Mouse (Mus musculus) limb, embryonic 14.5 days (tissue): ENCODE results near the gene C1ql3. TPM values are rescaled to one million over a fixed set of nuclear protein-coding genes. Genes with fewer than 3 reads are reported as not detected.

Experiments used
- ATAC-seq: fragments of 200-750 bp; cut with Nextera tagmentation; 2 replicates; pipeline ENCODE4 v1.8.0; 2017; ENCODE audit warnings: low read depth, moderate number of reproducible peaks, moderate TSS enrichment; ENCODE audit not compliant: low FRiP score
- DNase-seq: peaks from one replicate; pipeline ENCODE4 v3.0.0-alpha.2; 2015; ENCODE audit warnings: low spot score
- H3K27ac ChIP-seq: fragments of 300-500 bp; sonication (generic); replicated peaks from 2 replicates; pipeline ENCODE4 v1.5.1; 2014; ENCODE audit warnings: low read depth, mild to moderate bottlenecking, low read length, moderate library complexity, mixed read lengths
- H3K27me3 ChIP-seq: fragments of 300-500 bp; sonication (generic); 2 replicates; pipeline ENCODE4 v1.6.1; 2014; ENCODE audit warnings: low read length, mixed read lengths; ENCODE audit not compliant: control insufficient read depth, insufficient read depth
- H3K36me3 ChIP-seq: fragments of 300-500 bp; sonication (generic); 2 replicates; pipeline ENCODE4 v1.6.1; 2014; ENCODE audit warnings: mild to moderate bottlenecking, low read length, moderate library complexity, mixed read lengths; ENCODE audit not compliant: control insufficient read depth, insufficient read depth
- H3K4me1 ChIP-seq: fragments of 300-500 bp; sonication (generic); 2 replicates; pipeline ENCODE4 v1.6.1; 2014; ENCODE audit warnings: antibody characterized with exemption, low read length, mixed read lengths; ENCODE audit not compliant: control insufficient read depth, insufficient read depth
- H3K4me2 ChIP-seq: fragments of 300-500 bp; sonication (generic); replicated peaks from 2 replicates; pipeline ENCODE4 v1.6.1; 2014; ENCODE audit warnings: low read depth, mild to moderate bottlenecking, low read length, moderate library complexity; ENCODE audit not compliant: severe bottlenecking
- H3K4me3 ChIP-seq: fragments of 300-500 bp; sonication (generic); replicated peaks from 2 replicates; pipeline ENCODE4 v1.5.1; 2014; ENCODE audit warnings: low read length
- H3K9ac ChIP-seq: fragments of 300-500 bp; sonication (generic); 2 replicates; pipeline ENCODE4 v1.6.1; 2014; ENCODE audit warnings: mild to moderate bottlenecking, low read depth, low read length, moderate library complexity; ENCODE audit not compliant: severe bottlenecking
- H3K9me3 ChIP-seq: fragments of 300-500 bp; sonication (generic); 2 replicates; pipeline ENCODE4 v1.6.1; 2016; ENCODE audit warnings: low read length; ENCODE audit not compliant: control insufficient read depth
- POLR2A ChIP-seq: fragments of 200-500 bp; IDR thresholded peaks from 2 replicates; pipeline ENCODE4 v1.8.0; 2012; ENCODE audit warnings: inconsistent platforms, mild to moderate bottlenecking, moderate library complexity, borderline replicate concordance; ENCODE audit not compliant: insufficient read depth, insufficient read length; ENCODE audit errors: extremely low read depth
- WGBS: fragments of 180-500 bp; shearing (Covaris S2); extraction: QIAGEN DNeasy Blood & Tissue Kit; methylation state at CpG from one replicate; pipeline ENCODE4 v1.1.7; 2014; 5-methylcytosine and 5-hydroxymethylcytosine counted together
- polyA plus RNA-seq, 2 experiments: library from polyadenylated mRNA; depleted of rRNA in 1 of 2; stranded (reverse) in 1 of 2; unstranded in 1 of 2; fragments of >200 nt; fragmentation: Nextera tagmentation in 1 of 2; extraction: Ambion mirVana in 1 of 2; gene quantifications; 2 replicates each; pipeline versions ENCODE4 v1.2.1 to v1.2.3; 2012 to 2014

Gene C1ql3
- polyA plus RNA-seq, 2 experiments = 2.6 to 3.1 TPM

GRCm38 (mm10) chr2:12977367-12977766 is 34.2 kb downstream of the C1ql3 start:
- Histone ChIP-seq H3K27ac (no peak overlapping the region), H3K4me1 (peaks cover 4% of the 10 kb centered on the region; the same call in 1 of the 2 replicates), H3K36me3 (no peaks in the 10 kb centered on the region), H3K9ac (no peak overlapping the region), H3K4me2 (no peak overlapping the region), H3K27me3 (no peaks in the 10 kb centered on the region), H3K4me3 (no peak overlapping the region), H3K9me3 (no peaks in the 10 kb centered on the region)
- ATAC-seq (no peak), DNase-seq (no peak)
- WGBS = 93% methylated on average over 7 of the region's 7 CpGs
- TF ChIP-seq POLR2A = no peak

DNA sequence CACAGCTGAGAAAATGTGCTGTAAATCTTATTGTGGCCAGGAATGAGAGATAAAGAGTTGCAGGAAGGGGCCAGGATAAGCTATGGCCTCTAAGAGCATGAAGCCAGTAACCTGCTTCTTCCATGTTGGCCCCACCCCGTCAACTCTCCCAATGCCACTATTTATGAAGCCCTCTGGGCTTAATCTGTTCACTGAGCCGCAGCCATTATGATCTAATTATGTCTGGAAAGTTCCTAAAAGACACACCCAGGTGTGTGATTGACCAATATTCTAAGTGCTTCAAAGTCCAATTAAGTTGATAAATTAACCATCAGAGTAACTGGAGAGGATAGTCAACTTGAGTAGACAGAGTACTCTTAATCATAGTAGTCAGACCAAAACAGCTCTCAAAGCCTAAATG is 37.9 kb downstream of the C1ql3 start:
- H3K9me3 ChIP-seq = no peaks in the 10 kb centered on the region
- no peak overlapping the region for H3K4me3 ChIP-seq
- H3K9ac ChIP-seq = no peak overlapping the region
- H3K4me2 ChIP-seq = no peak overlapping the region
- peaks cover 3% of the 10 kb centered on the region; the same call in 1 of the 2 replicates for H3K4me1 ChIP-seq
- 50% methylated on average over 2 of the region's 2 CpGs for WGBS
- H3K27me3 ChIP-seq = no peaks in the 10 kb centered on the region
- TF ChIP-seq POLR2A = no peak
- H3K36me3 ChIP-seq = no peaks in the 10 kb centered on the region
- no peak overlapping the region for H3K27ac ChIP-seq
- DNase-seq = no peak
- no peak for ATAC-seq

DNA sequence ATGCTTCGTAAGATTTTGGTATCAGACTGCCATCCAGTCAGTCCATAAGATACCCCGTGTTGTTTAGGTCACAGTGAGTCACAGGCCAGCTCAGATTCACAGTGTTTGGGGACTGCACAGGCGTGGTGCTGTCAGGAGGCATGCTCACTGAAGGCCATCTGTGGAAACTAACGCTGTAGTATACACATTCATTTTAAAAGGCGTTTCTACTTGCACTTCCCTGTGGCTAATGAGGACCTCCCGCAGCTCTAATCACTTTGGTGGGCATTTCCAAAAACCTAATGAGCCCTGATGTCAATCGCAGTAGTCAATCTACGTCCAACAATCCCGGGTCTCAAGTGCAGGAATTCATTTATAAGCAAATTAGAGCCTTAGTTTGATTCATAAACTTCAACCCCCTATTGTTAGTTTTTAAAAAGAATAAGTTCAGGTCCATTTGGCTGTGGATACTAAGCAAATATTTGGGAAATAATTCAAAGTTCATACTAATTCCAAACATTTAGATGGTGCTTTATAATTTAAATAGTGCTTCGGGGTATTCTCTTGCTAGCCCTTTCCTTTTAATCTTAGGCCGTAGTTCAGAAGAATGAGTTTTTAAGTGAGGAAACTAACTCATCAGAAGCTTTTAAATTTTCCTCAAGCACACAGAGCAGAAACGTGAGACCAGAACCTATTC is 41.4 kb downstream of the C1ql3 start:
- Histone ChIP-seq H3K9me3 (no peaks in the 10 kb centered on the region), H3K4me1 (no peaks in the 10 kb centered on the region), H3K36me3 (no peaks in the 10 kb centered on the region), H3K4me3 (no peak overlapping the region), H3K27ac (no peak overlapping the region), H3K4me2 (no peak overlapping the region), H3K27me3 (no peaks in the 10 kb centered on the region), H3K9ac (no peak overlapping the region)
- DNase-seq (no peak), ATAC-seq (no peak)
- TF ChIP-seq POLR2A = no peak
- WGBS = 34% methylated on average over 12 of the region's 12 CpGs

- Histone ChIP-seq H3K4me2 (no peak overlapping the region), H3K9ac (no peak overlapping the region), H3K36me3 (no peaks in the 10 kb centered on the region), H3K4me3 (no peak overlapping the region), H3K27me3 (no peaks in the 10 kb centered on the region), H3K4me1 (no peaks in the 10 kb centered on the region), H3K27ac (no peak overlapping the region), H3K9me3 (no peaks in the 10 kb centered on the region)
- DNase-seq (no peak), ATAC-seq (no peak)
- TF ChIP-seq POLR2A = no peak
These were observed 54.7 kb downstream of the C1ql3 start for GRCm38 (mm10) chr2:12956703-12957424.

Other genes with a start within 250 kb of the C1ql3 start
- 9.6 and 12.5 TPM in 2 replicates for gene Pter, start 87.8 kb downstream of the C1ql3 start, polyA plus RNA-seq (2012; rRNA removed)
- 12.9 and 13.1 TPM in 2 replicates for gene Pter, start 87.8 kb downstream of the C1ql3 start, polyA plus RNA-seq (2014; fragmentation: Nextera tagmentation; extraction: Ambion mirVana)